Mouse (Mus musculus) cerebellum, adult 11 months (tissue): ENCODE measurements around the gene H1foo.

Source experiments
- DNase-seq: peaks from one replicate; pipeline ENCODE4 v3.0.0; 2022

H1foo gene

GRCm38 (mm10) chr6:115927292-115928242 is 17.2 kb upstream of the H1foo start:
- no peak for DNase-seq

GRCm38 (mm10) chr6:115930018-115930417 is 14.7 kb upstream of the H1foo start:
- DNase-seq = no peak

- no peak for DNase-seq
Measured at GRCm38 (mm10) chr6:115931639-115932038, 13.1 kb upstream of the H1foo start, which contains the start of gene Rho. Rho (plus strand) TSS chr6:115931748.

- DNase-seq = no peak
Measured at GRCm38 (mm10) chr6:115932391-115932790, 12.3 kb upstream of the H1foo start.

- DNase-seq = no peak
Measured at GRCm38 (mm10) chr6:115935544-115935943, 9.2 kb upstream of the H1foo start.

GRCm38 (mm10) chr6:115938011-115938410 is 6.7 kb upstream of the H1foo start:
- DNase-seq = no peak

GRCm38 (mm10) chr6:115938798-115939197 is 5.9 kb upstream of the H1foo start:
- no peak for DNase-seq

GRCm38 (mm10) chr6:115940603-115941002 is 4.1 kb upstream of the H1foo start:
- DNase-seq = no peak

- no peak for DNase-seq
Measured at GRCm38 (mm10) chr6:115941128-115941527, 3.6 kb upstream of the H1foo start.

GRCm38 (mm10) chr6:115943498-115944427 is 975 bp upstream of the H1foo start:
- no peak for DNase-seq

- DNase-seq = no peak
Measured at GRCm38 (mm10) chr6:115945633-115946032, 895 bp downstream of the H1foo start.

GRCm38 (mm10) chr6:115946389-115946788 is 1.7 kb downstream of the H1foo start:
- DNase-seq = no peak

GRCm38 (mm10) chr6:115954506-115955074 is 9.9 kb downstream of the H1foo start:
- DNase-seq = no peak

- peak; percentile 54 for DNase-seq
Measured at GRCm38 (mm10) chr6:115955169-115955568, 10.4 kb downstream of the H1foo start.

- DNase-seq = no peak
Measured at GRCm38 (mm10) chr6:115955664-115956063, 10.9 kb downstream of the H1foo start.

- DNase-seq = no peak
Measured at GRCm38 (mm10) chr6:115956418-115956921, 11.7 kb downstream of the H1foo start.

GRCm38 (mm10) chr6:115956922-115957601 is 12.3 kb downstream of the H1foo start:
- peak; percentile 84 for DNase-seq

- DNase-seq = no peak
Measured at GRCm38 (mm10) chr6:115957681-115958080, 12.9 kb downstream of the H1foo start.

GRCm38 (mm10) chr6:115958445-115958844 is 13.7 kb downstream of the H1foo start:
- DNase-seq = no peak

GRCm38 (mm10) chr6:115959151-115959691 is 14.5 kb downstream of the H1foo start:
- peak; percentile 59 for DNase-seq

GRCm38 (mm10) chr6:115960322-115960721 is 15.6 kb downstream of the H1foo start:
- no peak for DNase-seq

- DNase-seq = peak; percentile 13
Measured at GRCm38 (mm10) chr6:115961743-115962142, 17.0 kb downstream of the H1foo start.
